Mouse (Mus musculus) naive thymus-derived CD4-positive, alpha-beta T cell, adult 5 months (primary cell): ENCODE data around the gene Dirc2. TPM values are rescaled to one million over a fixed set of nuclear protein-coding genes. Genes with fewer than 3 reads are reported as not detected.

Source experiments
- polyA plus RNA-seq: library from polyadenylated mRNA; unstranded; fragments of 100-300 nt; shearing (Covaris generic); gene quantifications from one replicate; pipeline ENCODE4 v1.2.1, GENCODE M21; 2017

Dirc2 gene
- 76.9 TPM for polyA plus RNA-seq

DNA sequence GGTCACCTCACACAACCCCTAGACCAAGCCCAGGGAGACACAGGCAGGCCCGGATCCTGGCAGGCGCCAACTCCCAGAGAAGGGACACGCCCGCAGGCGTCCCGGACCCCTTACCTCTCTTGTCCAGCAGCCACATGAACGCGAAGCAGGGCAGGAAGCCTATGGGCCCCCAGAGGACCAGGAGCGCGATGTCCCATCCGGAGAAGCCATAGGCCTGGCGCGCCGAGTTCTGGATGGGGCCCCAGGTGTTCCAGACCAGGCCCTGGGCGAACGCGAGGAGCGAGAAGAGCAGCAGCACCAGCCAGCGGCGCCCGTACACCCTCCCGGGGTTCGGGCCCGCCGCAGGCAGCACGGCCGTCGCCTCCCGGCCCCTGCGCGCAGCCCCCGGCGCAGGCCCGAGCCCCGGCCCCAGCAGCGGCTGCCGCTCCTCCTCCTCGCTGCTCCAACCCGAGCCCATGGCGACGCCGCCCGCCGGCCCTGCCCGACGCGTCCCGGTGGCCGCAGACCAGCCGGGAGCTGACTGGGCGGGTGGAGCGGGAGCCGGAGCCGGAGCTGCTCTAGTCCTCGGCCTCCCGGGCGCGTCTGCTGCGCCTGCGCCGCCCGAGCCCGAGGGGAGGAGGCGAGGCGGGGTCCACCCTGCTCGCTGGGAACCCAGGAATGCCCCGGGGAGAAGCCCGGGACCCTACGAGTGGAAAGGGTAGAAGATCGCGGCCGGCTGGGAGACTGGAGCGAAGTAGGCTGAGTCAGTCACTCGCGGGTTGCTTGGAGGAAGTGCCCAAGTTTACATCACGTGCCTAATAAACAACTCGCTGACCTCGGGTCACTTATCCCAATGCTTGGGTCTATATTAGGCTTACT is at the start of gene Dirc2:
Dirc2 (minus strand) TSS at position 572 of the 858 bp plus-strand sequence.

DNA sequence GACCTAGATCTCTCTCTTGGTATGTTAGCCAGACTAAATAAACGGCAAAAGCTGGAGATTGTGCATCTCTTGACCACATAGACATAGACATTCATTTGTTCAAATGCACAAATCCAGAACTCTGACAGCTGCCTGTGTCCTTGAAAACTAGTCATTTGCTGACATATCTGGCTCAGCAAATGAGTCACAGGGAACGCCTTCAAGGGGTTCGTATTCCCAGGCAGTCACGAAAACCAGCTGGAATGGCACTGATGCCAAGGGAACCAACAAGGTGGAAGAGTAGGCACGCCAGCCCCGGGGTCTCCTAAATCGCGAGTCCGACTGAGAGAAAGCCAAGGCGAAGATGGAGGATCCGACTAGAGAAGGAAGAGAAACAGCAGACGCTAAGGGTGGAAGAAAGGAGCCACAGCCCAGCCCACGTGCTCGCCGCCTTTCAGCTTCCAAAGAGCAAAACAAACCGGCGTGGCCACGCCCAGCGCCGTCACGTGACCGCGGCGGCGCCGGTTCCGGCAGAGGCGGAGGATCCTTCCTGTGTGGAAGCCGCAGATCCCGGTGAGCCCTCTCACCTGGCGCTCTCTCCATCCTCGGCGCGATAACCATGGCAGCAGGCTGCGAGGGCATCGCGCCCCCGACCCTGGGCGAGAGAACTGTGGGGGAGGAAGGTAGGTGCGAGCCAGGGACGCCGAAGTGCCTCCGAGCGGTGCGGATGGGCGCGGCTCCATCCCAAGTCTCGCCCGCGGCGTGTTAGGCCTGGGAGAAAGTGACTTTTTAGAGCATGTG is 912 bp upstream of the Dirc2 start, which contains the start of gene Hspbap1:
Hspbap1 (plus strand) TSS at position 498 of the 780 bp plus-strand sequence.

Other genes with a start within 250 kb of the Dirc2 start
- not detected for gene Sema5b, start 228.2 kb downstream of the Dirc2 start, polyA plus RNA-seq
- gene Hspbap1, start 1.0 kb upstream of the Dirc2 start, polyA plus RNA-seq: 32.0 TPM
- 36.8 TPM for gene Parp14, start 102.2 kb upstream of the Dirc2 start, polyA plus RNA-seq
- gene Parp9, start 169.1 kb upstream of the Dirc2 start, polyA plus RNA-seq: 40.9 TPM
- 30.4 TPM for gene Dtx3l, start 169.8 kb upstream of the Dirc2 start, polyA plus RNA-seq
- gene Kpna1, start 209.4 kb upstream of the Dirc2 start, polyA plus RNA-seq: 165 TPM